ENCODE assay signal across 8 mouse cellular contexts in genomic region chr15:80266281-80266680, GRCm38 (mm10). TPM values are rescaled to one million over a fixed set of nuclear protein-coding genes. Genes with fewer than 3 reads are reported as not detected.
A peak's percentile ranks its signal among the peaks of the same experiment; 100 is the strongest.
DNase-seq lines count a peak whose midpoint lies in the region; ATAC-seq and TF ChIP-seq lines count a peak whose summit lies in the region.

No protein-coding gene starts in this region.

- intact Hi-C loops in gastrocnemius, postnatal 14 days (cut with DNase I; ENCODE audit: low total_unique reads) = loop anchor here (5.0 kb wide), 1 partner anchor 426 kb away; no protein-coding TSS in a partner anchor

- WGBS in lung, postnatal 0 days = 2% methylated on average over 2 of the region's 2 CpGs

- H3K4me3 ChIP-seq in lung, postnatal 0 days (ENCODE audit: low read depth, low read length) = no peak overlapping the region

- no peaks in the 10 kb centered on the region for H3K27me3 ChIP-seq in lung, postnatal 0 days (replicated peaks; ENCODE audit: insufficient read depth, low read length)

- H3K27ac ChIP-seq in lung, postnatal 0 days (ENCODE audit: low read length) = no peak overlapping the region

- no peaks in the 10 kb centered on the region for H3K9me3 ChIP-seq in lung, postnatal 0 days (ENCODE audit: low read length)

- H3K9ac ChIP-seq in lung, postnatal 0 days (replicated peaks; ENCODE audit: low read depth) = no peak overlapping the region

- no peaks in the 10 kb centered on the region for H3K36me3 ChIP-seq in lung, postnatal 0 days (ENCODE audit: insufficient read depth, low read length)

- H3K4me1 ChIP-seq in lung, postnatal 0 days (ENCODE audit: insufficient read depth, low read depth, low read length) = no peaks in the 10 kb centered on the region

- TF ChIP-seq CTCF in lung, postnatal 0 days (IDR thresholded peaks at IDR 0.05) = peak; percentile 93

- no peak for TF ChIP-seq EP300 in lung, postnatal 0 days (IDR thresholded peaks at IDR 0.05)

- peak; percentile 95 for DNase-seq in NIH3T3 (ENCODE audit: low read depth)
- DNase-seq in cerebellum, postnatal 36 days = peak; percentile 86 to 94
- DNase-seq in gastrocnemius, postnatal 14 days = peak; percentile 64
- peak; percentile 89 to 91 for DNase-seq in kidney, postnatal 36 days
- DNase-seq in lung, postnatal 0 days (ENCODE audit: low spot score) = peak; percentile 84
- peak; percentile 89 for DNase-seq in retina, postnatal 1 day
- DNase-seq in c-Kit-positive CD71-positive TER-119-positive erythroid progenitor cells, embryonic 14.5 days (ENCODE audit: low spot score) = no peak

- peak; percentile 22 for ATAC-seq in CD4-positive, CD25-positive, alpha-beta regulatory T cell, adult 4 months
- ATAC-seq in lung, postnatal 0 days = peak; percentile 36

- H3K4me2 ChIP-seq in lung, postnatal 0 days (replicated peaks; ENCODE audit: low read depth, low read length) = no peak overlapping the region

RNA-seq across cellular contexts. Expression of gene Rps19bp1, which starts 2.2 kb away (rescaled TPM):
- 10 to 100 TPM; 18.3 to 21.5 TPM for polyA plus RNA-seq in CD4-positive, CD25-positive, alpha-beta regulatory T cell, adult 4 months (2017; shearing (Covaris generic))
- 10 to 100 TPM; 15.8 to 17.7 TPM for total RNA-seq in gastrocnemius, postnatal 14 days (2021)
- 34.7 and 36.1 TPM in 2 replicates for polyA plus RNA-seq in lung, postnatal 0 days (2015; fragmentation: Nextera tagmentation; extraction: Ambion mirVana)

RNA-seq across cellular contexts. Expression of gene Atf4, which starts 11.3 kb away (rescaled TPM):
- polyA plus RNA-seq in CD4-positive, CD25-positive, alpha-beta regulatory T cell, adult 4 months (2017; shearing (Covaris generic)) = 10 to 100 TPM; 80.4 to 96.5 TPM
- total RNA-seq in gastrocnemius, postnatal 14 days (2021) = 100 to 1,000 TPM; 101 to 102 TPM
- polyA plus RNA-seq in lung, postnatal 0 days (2015; fragmentation: Nextera tagmentation; extraction: Ambion mirVana) = 113 and 115 TPM in 2 replicates

RNA-seq across cellular contexts. Expression of gene Cacna1i, which starts 20.8 kb away (rescaled TPM):
- not detected for polyA plus RNA-seq in CD4-positive, CD25-positive, alpha-beta regulatory T cell, adult 4 months (2017; shearing (Covaris generic))
- total RNA-seq in gastrocnemius, postnatal 14 days (2021) = under 1 TPM; 0.02 to 0.07 TPM
- polyA plus RNA-seq in lung, postnatal 0 days (2015; fragmentation: Nextera tagmentation; extraction: Ambion mirVana) = not detected in 2 replicates

RNA-seq across cellular contexts. Expression of gene AC140267.1, which starts 30.6 kb away (rescaled TPM):
- polyA plus RNA-seq in CD4-positive, CD25-positive, alpha-beta regulatory T cell, adult 4 months (2017; shearing (Covaris generic)) = 10 to 100 TPM in 1 of 2 experiments, not detected in 1; 14.2 TPM
- 1 to 10 TPM; 2.2 to 6.2 TPM for total RNA-seq in gastrocnemius, postnatal 14 days (2021)
- polyA plus RNA-seq in lung, postnatal 0 days (2015; fragmentation: Nextera tagmentation; extraction: Ambion mirVana) = not detected in 2 replicates

RNA-seq across cellular contexts. Expression of gene Mief1, which starts 32.5 kb away (rescaled TPM):
- polyA plus RNA-seq in CD4-positive, CD25-positive, alpha-beta regulatory T cell, adult 4 months (2017; shearing (Covaris generic)) = 10 to 100 TPM; 33.6 to 42.7 TPM
- total RNA-seq in gastrocnemius, postnatal 14 days (2021) = 10 to 100 TPM; 20.7 TPM
- polyA plus RNA-seq in lung, postnatal 0 days (2015; fragmentation: Nextera tagmentation; extraction: Ambion mirVana) = 13.2 and 13.7 TPM in 2 replicates
